Mouse (Mus musculus): Measurements from ENCODE around the gene 2010111I01Rik. TPM values are rescaled to one million over a fixed set of nuclear protein-coding genes. Genes with fewer than 3 reads are reported as not detected.

Gene 2010111I01Rik
- polyA plus RNA-seq, 1 experiment, result 84.5 TPM

DNA sequence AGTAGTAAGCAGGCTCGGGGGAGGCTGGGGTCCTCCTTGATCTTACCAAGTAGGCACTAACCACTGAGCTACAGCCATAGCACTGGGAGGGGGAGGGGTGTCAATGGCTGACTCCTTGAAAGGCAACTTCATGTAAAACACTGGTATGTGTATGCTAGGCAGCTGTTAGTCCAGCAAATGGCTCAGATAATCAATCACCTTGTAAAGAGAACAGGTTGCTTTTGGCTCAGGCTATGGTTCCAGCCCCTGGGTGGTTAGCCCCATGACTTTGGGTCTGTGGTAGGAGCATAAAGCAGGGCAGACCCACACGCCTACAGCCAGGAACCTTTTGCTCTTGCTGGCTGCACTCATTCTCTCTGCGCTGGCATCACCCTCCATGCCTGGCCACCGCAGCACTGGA, 325.4 kb downstream of the 2010111I01Rik start:
- DNase-seq, result no peak
- WGBS, result 85% methylated on average over 4 of the region's 4 CpGs
- H3K4me3 ChIP-seq (ENCODE audit: insufficient read depth, low read depth, low read length), result no peak overlapping the region
- no peak for TF ChIP-seq CTCF (conservative IDR thresholded peaks at IDR 0.05; ENCODE audit: insufficient read depth, insufficient read length, low read depth, low read length)
- peaks cover 18% of the 10 kb centered on the region for H3K4me1 ChIP-seq (ENCODE audit: control insufficient read depth, insufficient read depth, low read length)
- H3K36me3 ChIP-seq (ENCODE audit: control insufficient read depth, insufficient read depth, low read length), result peaks cover 3% of the 10 kb centered on the region; the same call in 1 of the 2 replicates
- H3K27ac ChIP-seq (ENCODE audit: insufficient read depth, low read depth, low read length), result no peak overlapping the region
- H3K27me3 ChIP-seq (replicated peaks; ENCODE audit: control insufficient read depth, insufficient read depth, low read length), result no peaks in the 10 kb centered on the region

DNA sequence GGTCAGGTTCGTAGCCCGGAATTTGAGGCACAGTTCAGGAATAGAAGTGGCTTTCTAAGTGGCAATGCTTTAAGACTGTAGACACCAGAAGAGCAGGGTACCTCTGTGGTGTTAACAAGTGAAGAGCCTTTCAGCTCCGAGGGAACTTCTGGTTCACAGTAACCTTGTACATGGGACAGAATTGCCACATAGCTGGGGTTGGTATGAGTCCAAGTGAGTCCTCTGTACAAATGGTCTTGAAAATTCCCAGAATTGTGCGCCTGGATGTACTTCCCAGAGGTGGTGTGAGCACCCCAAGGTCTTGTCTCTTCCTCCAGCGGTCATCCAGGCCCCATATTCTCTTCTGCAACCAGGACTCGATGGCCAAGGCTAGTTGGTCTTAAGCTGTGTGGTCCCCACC, 326.3 kb downstream of the 2010111I01Rik start:
- Histone ChIP-seq H3K27me3 (replicated peaks; ENCODE audit: control insufficient read depth, insufficient read depth, low read length) (no peaks in the 10 kb centered on the region), H3K36me3 (ENCODE audit: control insufficient read depth, insufficient read depth, low read length) (peaks cover 3% of the 10 kb centered on the region; the same call in 1 of the 2 replicates), H3K27ac (ENCODE audit: insufficient read depth, low read depth, low read length) (no peak overlapping the region), H3K4me3 (ENCODE audit: insufficient read depth, low read depth, low read length) (no peak overlapping the region), H3K4me1 (ENCODE audit: control insufficient read depth, insufficient read depth, low read length) (peaks cover 17% of the 10 kb centered on the region)
- no peak for DNase-seq
- WGBS, result 81% methylated on average over 6 of the region's 6 CpGs
- TF ChIP-seq CTCF (conservative IDR thresholded peaks at IDR 0.05; ENCODE audit: insufficient read depth, insufficient read length, low read depth, low read length) (no peak), POLR2A (IDR thresholded peaks at IDR 0.05; ENCODE audit: low read depth, low read length) (no peak)

DNA sequence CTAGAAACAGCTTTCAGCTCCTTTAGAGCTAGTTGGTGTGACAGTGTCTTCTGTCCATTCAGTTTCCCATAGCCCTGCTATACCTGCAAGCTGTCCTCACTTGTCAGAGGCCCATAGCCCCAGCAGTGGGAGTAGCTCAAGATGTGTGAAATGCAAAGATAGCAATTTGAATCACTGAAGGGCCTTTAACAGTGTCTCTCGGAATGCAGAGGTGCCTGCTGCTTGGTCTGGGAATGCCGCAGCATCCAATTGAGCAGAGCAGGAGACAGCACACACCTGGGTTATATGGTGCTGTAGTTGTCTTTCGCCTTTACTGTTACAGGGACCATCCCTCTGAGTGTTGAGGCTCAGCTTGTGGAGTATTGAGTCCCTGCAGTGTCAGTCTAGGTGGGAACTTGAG, 329.0 kb downstream of the 2010111I01Rik start:
- no peaks in the 10 kb centered on the region for H3K27me3 ChIP-seq (replicated peaks; ENCODE audit: control insufficient read depth, insufficient read depth, low read length)
- peak overlapping the region; percentile 17; the same call in 1 of the 2 replicates for H3K27ac ChIP-seq (ENCODE audit: insufficient read depth, low read depth, low read length)
- peaks cover 2% of the 10 kb centered on the region; the same call in 1 of the 2 replicates for H3K36me3 ChIP-seq (ENCODE audit: control insufficient read depth, insufficient read depth, low read length)
- TF ChIP-seq POLR2A (IDR thresholded peaks at IDR 0.05; ENCODE audit: low read depth, low read length), result no peak
- no peak for DNase-seq
- 71% methylated on average over 3 of the region's 3 CpGs for WGBS
- peaks cover 16% of the 10 kb centered on the region; the same call in 1 of the 2 replicates for H3K4me1 ChIP-seq (ENCODE audit: control insufficient read depth, insufficient read depth, low read length)
- no peak overlapping the region for H3K4me3 ChIP-seq (ENCODE audit: insufficient read depth, low read depth, low read length)

DNA sequence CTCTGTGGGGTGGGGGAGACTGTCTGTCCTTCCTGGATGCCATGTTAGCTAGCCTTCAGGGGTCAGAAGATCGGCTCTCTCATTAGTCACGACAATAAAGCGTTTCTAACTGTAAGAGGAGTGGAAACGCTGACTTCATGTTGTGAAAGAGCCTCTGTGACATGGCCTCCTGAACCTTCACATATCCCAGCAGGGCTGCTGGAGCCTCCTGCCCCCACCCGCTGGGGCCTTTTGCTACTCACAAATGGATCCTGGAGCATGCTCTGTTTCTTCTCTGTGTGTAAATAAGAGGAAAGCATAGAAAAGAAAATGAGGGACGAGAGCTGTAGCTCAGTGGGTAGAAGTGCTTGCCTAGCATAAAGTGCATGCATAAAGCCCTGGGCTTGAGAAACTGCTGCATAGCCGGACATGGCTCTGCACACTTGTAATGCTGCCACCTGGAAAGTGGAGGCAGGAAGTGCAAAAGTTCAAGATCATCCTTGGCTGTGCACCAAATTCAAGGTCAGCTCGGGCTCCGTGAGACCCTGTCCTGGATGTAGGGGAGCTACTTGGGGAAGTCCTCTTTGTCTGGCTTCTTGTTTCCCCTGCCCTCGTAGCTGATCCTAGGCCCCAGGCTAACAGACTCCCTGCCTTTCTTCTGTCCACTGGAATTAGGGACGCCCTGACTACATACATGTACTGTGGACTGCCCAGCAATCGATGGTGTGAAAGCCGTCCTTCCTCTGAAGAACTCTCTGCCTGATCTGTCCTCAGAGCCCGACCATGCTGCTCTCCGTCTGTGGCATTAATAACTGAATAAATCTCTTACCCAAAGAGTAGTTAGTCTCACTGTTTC, 329.9 kb downstream of the 2010111I01Rik start:
- WGBS, result 29% methylated on average over 15 of the region's 15 CpGs
- peak; percentile 87 for DNase-seq

DNA sequence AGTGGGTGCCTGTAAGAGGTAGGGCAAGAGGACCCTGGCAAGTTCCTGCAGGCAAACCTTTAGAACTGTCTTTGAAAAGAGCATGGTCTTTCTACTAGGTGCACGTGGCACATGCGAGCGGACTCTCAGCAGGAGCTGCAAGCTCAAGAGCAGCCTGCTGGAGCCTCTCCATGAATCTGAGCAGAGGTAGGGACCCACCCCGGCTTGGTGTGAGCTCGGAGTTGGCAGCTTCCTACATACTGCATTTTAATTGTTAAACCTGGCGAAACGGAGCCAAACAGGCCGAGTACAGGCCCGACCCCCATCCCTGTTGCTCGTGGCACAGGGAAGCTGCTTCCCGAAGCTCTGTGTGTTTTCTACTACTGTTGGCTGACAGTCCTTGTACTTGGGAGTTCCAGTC, 331.6 kb downstream of the 2010111I01Rik start:
- H3K36me3 ChIP-seq (ENCODE audit: control insufficient read depth, insufficient read depth, low read length), result peaks cover 7% of the 10 kb centered on the region
- TF ChIP-seq CTCF (conservative IDR thresholded peaks at IDR 0.05; ENCODE audit: insufficient read depth, insufficient read length, low read depth, low read length), result no peak
- TF ChIP-seq POLR2A (IDR thresholded peaks at IDR 0.05; ENCODE audit: low read depth, low read length), result no peak
- 45% methylated on average over 11 of the region's 11 CpGs for WGBS
- DNase-seq, result peak; percentile 76
- no peak overlapping the region for H3K27ac ChIP-seq (ENCODE audit: insufficient read depth, low read depth, low read length)
- H3K27me3 ChIP-seq (replicated peaks; ENCODE audit: control insufficient read depth, insufficient read depth, low read length), result no peaks in the 10 kb centered on the region
- no peak overlapping the region for H3K4me3 ChIP-seq (ENCODE audit: insufficient read depth, low read depth, low read length)
- H3K4me1 ChIP-seq (ENCODE audit: control insufficient read depth, insufficient read depth, low read length), result peaks cover 16% of the 10 kb centered on the region

More for the DNA sequence above, 329.9 kb downstream of the 2010111I01Rik start:
- TF ChIP-seq CTCF (conservative IDR thresholded peaks at IDR 0.05; ENCODE audit: insufficient read depth, insufficient read length, low read depth, low read length) (no peak), POLR2A (IDR thresholded peaks at IDR 0.05; ENCODE audit: low read depth, low read length) (no peak)
- Histone ChIP-seq H3K27me3 (replicated peaks; ENCODE audit: control insufficient read depth, insufficient read depth, low read length) (no peaks in the 10 kb centered on the region), H3K36me3 (ENCODE audit: control insufficient read depth, insufficient read depth, low read length) (peaks cover 7% of the 10 kb centered on the region), H3K4me3 (ENCODE audit: insufficient read depth, low read depth, low read length) (no peak overlapping the region), H3K27ac (ENCODE audit: insufficient read depth, low read depth, low read length) (peak overlapping the region; percentile 40), H3K4me1 (ENCODE audit: control insufficient read depth, insufficient read depth, low read length) (peaks cover 16% of the 10 kb centered on the region; the same call in 1 of the 2 replicates)

DNA sequence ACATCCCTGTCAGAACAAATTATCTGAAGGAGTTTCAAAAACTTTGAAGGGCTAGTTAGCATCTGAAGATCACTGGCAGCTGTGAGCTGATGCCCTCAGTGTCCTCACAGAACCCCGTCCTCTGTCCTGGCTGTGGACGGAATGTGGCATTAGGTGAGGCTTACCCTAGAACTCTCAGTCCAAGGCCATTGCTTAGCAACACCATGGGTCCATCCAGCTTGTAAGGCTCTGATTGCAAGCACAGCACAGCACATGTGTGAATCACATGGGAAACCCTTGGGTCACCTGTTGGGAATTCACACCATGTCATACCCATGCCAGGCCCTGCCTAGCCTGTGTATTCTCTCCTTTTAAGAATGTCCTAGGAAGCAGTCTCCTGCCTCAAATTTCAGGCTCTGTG, 332.3 kb downstream of the 2010111I01Rik start:
- no peak for TF ChIP-seq CTCF (conservative IDR thresholded peaks at IDR 0.05; ENCODE audit: insufficient read depth, insufficient read length, low read depth, low read length)
- no peak for TF ChIP-seq POLR2A (IDR thresholded peaks at IDR 0.05; ENCODE audit: low read depth, low read length)
- no peaks in the 10 kb centered on the region for H3K27me3 ChIP-seq (replicated peaks; ENCODE audit: control insufficient read depth, insufficient read depth, low read length)
- H3K4me3 ChIP-seq (ENCODE audit: insufficient read depth, low read depth, low read length), result no peak overlapping the region
- WGBS, result 81% methylated on average over 2 of the region's 2 CpGs
- H3K4me1 ChIP-seq (ENCODE audit: control insufficient read depth, insufficient read depth, low read length), result peaks cover 21% of the 10 kb centered on the region
- no peak overlapping the region for H3K27ac ChIP-seq (ENCODE audit: insufficient read depth, low read depth, low read length)
- DNase-seq, result no peak
- H3K36me3 ChIP-seq (ENCODE audit: control insufficient read depth, insufficient read depth, low read length), result peaks cover 8% of the 10 kb centered on the region

DNA sequence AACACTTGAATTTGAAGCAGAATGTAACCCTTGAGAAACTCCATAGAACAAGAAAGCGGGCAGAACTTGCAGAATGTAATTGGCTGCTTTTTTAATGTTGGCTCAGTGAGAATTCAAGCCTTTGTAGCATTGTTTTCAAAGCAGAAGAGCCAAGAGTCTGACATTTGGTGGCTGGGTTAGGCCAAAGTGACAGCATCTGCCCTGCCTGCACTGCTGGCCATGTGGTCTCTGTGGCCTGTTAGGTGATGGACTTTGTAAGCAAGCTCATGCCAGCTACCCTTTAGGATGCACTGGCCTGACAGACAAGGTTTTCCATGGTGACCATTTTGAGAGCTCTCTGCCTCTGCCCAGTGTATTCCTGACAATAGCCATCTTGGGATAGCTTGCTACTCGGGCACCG, 333.2 kb downstream of the 2010111I01Rik start:
- WGBS, result 93% methylated on average over 3 of the region's 3 CpGs
- no peaks in the 10 kb centered on the region for H3K27me3 ChIP-seq (replicated peaks; ENCODE audit: control insufficient read depth, insufficient read depth, low read length)
- H3K4me3 ChIP-seq (ENCODE audit: insufficient read depth, low read depth, low read length), result no peak overlapping the region
- peaks cover 21% of the 10 kb centered on the region for H3K4me1 ChIP-seq (ENCODE audit: control insufficient read depth, insufficient read depth, low read length)
- no peak overlapping the region for H3K27ac ChIP-seq (ENCODE audit: insufficient read depth, low read depth, low read length)
- H3K36me3 ChIP-seq (ENCODE audit: control insufficient read depth, insufficient read depth, low read length), result peaks cover 8% of the 10 kb centered on the region
- DNase-seq, result no peak
- no peak for TF ChIP-seq CTCF (conservative IDR thresholded peaks at IDR 0.05; ENCODE audit: insufficient read depth, insufficient read length, low read depth, low read length)
- TF ChIP-seq POLR2A (IDR thresholded peaks at IDR 0.05; ENCODE audit: low read depth, low read length), result no peak

All from kidney, adult 2 months (tissue).